In the genomic region with DNA sequence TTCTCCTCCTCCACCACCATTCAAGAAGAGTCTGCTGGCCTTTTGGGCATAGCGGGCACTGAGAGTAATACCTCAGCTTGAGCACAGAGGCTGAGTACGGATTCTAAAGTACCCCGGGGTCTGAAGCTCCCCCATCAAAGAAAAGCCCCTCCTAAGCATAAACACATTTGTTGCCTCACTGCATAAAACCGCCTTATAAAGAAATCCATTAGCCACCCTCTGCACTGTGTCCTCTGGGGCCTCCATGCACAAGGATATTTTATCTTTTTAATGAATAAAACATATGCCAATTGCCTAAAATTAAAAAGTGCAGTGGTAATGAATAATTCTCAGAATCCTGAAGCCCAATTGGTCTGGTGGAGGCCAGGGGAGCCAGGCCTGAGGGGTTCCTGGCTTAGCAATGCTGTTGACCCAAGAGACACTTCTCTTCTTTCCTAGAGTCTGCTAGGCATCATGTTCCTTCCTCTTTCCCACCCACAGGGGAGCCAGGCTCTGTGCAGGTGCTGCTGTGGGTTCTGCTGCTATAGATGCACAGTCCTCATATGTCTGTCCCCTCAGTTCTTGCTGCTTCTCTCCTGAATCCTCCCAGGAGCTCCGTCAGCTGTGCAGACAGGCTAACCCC, we compare ENCODE assay signal across 15 mouse cellular contexts.
"Had no signal": no experiment of that assay in that cellular context is flagged by ENCODE, and none has a peak within 500 bp of the region (broad histone marks: within the 10 kb centered on the region; RNA-seq: fewer than 3 reads in every experiment).

No protein-coding gene starts in this region.

- H3K36me3 ChIP-seq: limb, embryonic 15.5 days; liver, embryonic 12.5 days; midbrain, embryonic 12.5 days; stomach, embryonic 15.5 days had no signal

- H3K4me1 ChIP-seq: limb, embryonic 15.5 days; liver, embryonic 12.5 days; stomach, embryonic 15.5 days had no signal

- H3K27me3 ChIP-seq: limb, embryonic 15.5 days; liver, embryonic 12.5 days; midbrain, embryonic 12.5 days; stomach, embryonic 15.5 days had no signal

- H3K4me3 ChIP-seq: layer of hippocampus, adult 2 months; limb, embryonic 15.5 days; liver, embryonic 12.5 days; midbrain, embryonic 12.5 days; myocyte; stomach, embryonic 15.5 days had no signal

- DNase-seq: kidney, adult 18-20 months; kidney, postnatal 10 days; kidney, postnatal 4 days; lung, postnatal 10 days; lung, postnatal 4 days; right cerebral cortex, postnatal 14 days; thymus, adult 2 months; thymus, postnatal 25 days had no signal

- ATAC-seq: liver, embryonic 12.5 days had no signal

- H3K27ac ChIP-seq: layer of hippocampus, adult 2 months; limb, embryonic 15.5 days; liver, embryonic 12.5 days; midbrain, embryonic 12.5 days; stomach, embryonic 15.5 days had no signal

- H3K4me2 ChIP-seq: limb, embryonic 15.5 days; liver, embryonic 12.5 days; lung, embryonic 14.5 days; midbrain, embryonic 12.5 days; stomach, embryonic 15.5 days had no signal

- H3K9ac ChIP-seq: limb, embryonic 15.5 days; liver, embryonic 12.5 days; lung, embryonic 14.5 days; midbrain, embryonic 12.5 days; stomach, embryonic 15.5 days had no signal

- H3K9me3 ChIP-seq: limb, embryonic 15.5 days; liver, embryonic 12.5 days; midbrain, embryonic 12.5 days; stomach, embryonic 15.5 days had no signal
